Mouse (Mus musculus) embryonic stem cell, embryonic (primary cell): Measurements from ENCODE around the gene Vegfa.

Experiments
- CTCF ChIA-PET, 4 experiments: fragments of 300-600 bp in 2 of 4; fragments of 350-600 bp in 2 of 4; sonication (Branson Sonifier 250); formaldehyde crosslinking; loops; one replicate each; lab custom pipeline; 2022; ENCODE audit warnings: inconsistent platforms in 2 of 4; lab: Charles Lee
- POLR2A ChIA-PET, 4 experiments: fragments of 300-600 bp in 2 of 4; fragments of 350-600 bp in 2 of 4; sonication (Branson Sonifier 250); formaldehyde crosslinking; loops; one replicate each; lab custom pipeline; 2022; ENCODE audit warnings: antibody characterized with exemption in 4 of 4, inconsistent platforms in 1 of 4; lab: Charles Lee

The Vegfa gene

GRCm38 (mm10) chr17:46063283-46063973 lies 31.3 kb upstream of the Vegfa start:
- CTCF ChIA-PET = interaction anchor here in 3 of 4 experiments (0.6 to 2.8 kb wide), 8 partner anchors 10 to 332 kb away, joined by 3 to 10 read pairs (median 3); no protein-coding TSS in a partner anchor

GRCm38 (mm10) chr17:46060253-46060652 lies 28.1 kb upstream of the Vegfa start:
- CTCF ChIA-PET = interaction anchor here in 2 of 4 experiments (0.6 to 1.1 kb wide), 4 partner anchors 12 to 1726 kb away, joined by 3 to 4 read pairs (median 4); no protein-coding TSS in a partner anchor
- POLR2A ChIA-PET = interaction anchor here in 3 of 4 experiments (0.7 to 7.4 kb wide), 8 partner anchors 9 to 193 kb away, joined by 3 to 66 read pairs (median 4); partner anchors contain the start of gene Vegfa (in 1 of the 3)

More at GRCm38 (mm10) chr17:46063283-46063973, 31.3 kb upstream of the Vegfa start:
- POLR2A ChIA-PET = interaction anchor here (0.6 to 7.4 kb wide), 22 partner anchors 9 to 781 kb away, joined by 3 to 66 read pairs (median 3); partner anchors contain the start of gene Vegfa (in 2 of the 4)

DNA sequence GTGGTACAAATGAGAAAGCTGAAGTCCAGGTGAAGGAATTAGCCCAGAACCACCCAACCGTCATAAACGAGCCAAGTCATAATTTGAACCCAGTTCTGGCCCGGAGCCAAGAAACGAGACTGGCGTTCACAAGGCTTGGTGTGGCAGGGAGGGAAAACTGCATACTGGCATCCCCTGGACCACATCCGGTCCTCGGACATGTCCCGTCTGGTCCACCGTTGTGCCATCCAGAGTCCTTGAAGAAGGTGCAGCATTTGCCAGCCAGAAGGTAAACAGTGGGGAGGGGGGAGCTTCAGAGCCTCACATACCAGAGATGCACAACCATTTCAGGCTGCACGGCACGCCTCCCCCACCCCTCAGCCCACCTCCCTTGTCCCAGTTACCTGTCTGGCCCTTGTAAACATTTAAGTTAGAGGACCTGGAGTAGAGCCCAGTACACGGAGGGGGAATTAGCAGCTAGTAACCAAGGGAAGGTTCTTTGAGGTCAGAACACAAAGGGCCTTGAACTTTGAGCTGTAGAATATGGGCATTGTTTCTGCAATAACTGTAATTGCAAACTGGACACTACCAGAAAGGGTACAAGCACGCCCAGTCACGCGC lies 27.2 kb upstream of the Vegfa start:
- ChIA-PET POLR2A (interaction anchor here in 3 of 4 experiments (0.6 to 7.4 kb wide), 12 partner anchors 8 to 236 kb away, joined by 3 to 66 read pairs (median 3); partner anchors contain the start of genes Gtpbp2 (in 1 of the 3) and Vegfa (in 1 of the 3)), CTCF (interaction anchor here in 3 of 4 experiments (0.6 to 1.1 kb wide), 4 partner anchors 11 to 1727 kb away, joined by 3 to 4 read pairs (median 3); no protein-coding TSS in a partner anchor)

DNA sequence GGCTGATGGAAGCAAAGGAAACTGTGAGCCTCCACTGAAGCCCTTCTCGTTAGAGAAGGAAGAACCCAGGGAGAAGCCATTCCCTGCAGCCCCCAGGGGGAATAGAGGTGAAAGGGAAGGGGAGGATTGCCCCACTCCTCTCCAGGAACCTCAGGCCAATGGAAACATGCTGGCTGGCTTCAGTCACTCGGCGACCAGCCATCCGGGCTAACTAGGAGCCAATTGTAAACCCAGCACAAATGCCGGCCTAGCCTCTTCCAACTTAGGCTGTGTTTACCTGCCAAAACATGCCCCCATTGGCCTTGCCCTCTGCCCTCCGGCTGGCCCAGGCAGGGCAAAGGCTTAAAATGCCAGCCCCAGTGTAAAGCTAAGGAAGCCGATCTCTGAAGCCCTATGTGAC lies 24.1 kb upstream of the Vegfa start:
- CTCF ChIA-PET = no interaction called here
- POLR2A ChIA-PET = no interaction called here

DNA sequence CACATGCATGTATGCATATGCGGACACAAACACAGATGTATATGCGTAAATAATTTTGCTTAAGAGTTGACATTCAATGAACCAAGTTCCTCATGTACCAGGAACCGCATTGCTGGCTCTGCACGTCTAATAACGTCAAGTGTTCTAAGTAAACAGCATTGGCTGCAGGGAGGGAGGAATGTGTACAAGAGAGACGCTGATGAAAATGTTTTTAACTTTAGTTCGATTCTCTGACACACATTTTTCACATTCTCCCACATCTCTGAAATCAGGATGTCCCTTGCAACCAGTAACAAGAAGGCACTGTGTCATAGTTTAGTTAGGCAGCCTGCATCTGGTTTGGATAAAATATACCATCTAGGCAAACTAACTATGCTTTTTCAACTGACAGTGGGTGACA lies 23.6 kb upstream of the Vegfa start:
- ChIA-PET CTCF (no interaction called here), POLR2A (interaction anchor here in 2 of 4 experiments (0.6 to 0.9 kb wide), 2 partner anchors 20 to 355 kb away, joined by 3 read pairs; no protein-coding TSS in a partner anchor)

GRCm38 (mm10) chr17:46053291-46053842 lies 21.2 kb upstream of the Vegfa start:
- POLR2A ChIA-PET = interaction anchor here in 1 of 4 experiments (1.3 kb wide), 1 partner anchor 21 kb away, joined by 7 read pairs; no protein-coding TSS in a partner anchor
- CTCF ChIA-PET = interaction anchor here in 2 of 4 experiments (0.6 to 1.0 kb wide), 2 partner anchors 9 to 11 kb away, joined by 3 to 4 read pairs; no protein-coding TSS in a partner anchor

DNA sequence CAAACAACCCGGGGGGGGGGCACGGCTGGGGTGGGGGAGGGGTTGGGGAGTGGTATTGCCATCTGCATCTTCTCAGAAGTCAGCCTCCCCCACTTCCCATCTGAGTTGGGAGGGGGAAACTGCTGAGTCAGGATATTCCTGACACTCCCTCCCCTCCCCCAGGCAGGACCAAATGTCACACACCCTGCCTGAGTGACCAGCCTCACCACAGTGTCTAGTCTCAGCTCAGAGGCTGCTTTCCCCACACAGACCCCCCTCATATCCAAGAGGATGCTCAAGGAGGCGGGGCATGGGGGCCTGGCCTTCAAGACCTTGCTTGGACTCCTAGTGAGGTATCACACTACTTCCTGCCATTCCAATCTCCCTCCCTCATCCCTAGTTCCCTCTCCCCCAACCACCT lies 20.0 kb upstream of the Vegfa start:
- POLR2A ChIA-PET = interaction anchor here in 1 of 4 experiments (1.5 kb wide), 1 partner anchor 20 kb away, joined by 6 read pairs; the partner anchor contains the start of gene Vegfa
- CTCF ChIA-PET = no interaction called here

DNA sequence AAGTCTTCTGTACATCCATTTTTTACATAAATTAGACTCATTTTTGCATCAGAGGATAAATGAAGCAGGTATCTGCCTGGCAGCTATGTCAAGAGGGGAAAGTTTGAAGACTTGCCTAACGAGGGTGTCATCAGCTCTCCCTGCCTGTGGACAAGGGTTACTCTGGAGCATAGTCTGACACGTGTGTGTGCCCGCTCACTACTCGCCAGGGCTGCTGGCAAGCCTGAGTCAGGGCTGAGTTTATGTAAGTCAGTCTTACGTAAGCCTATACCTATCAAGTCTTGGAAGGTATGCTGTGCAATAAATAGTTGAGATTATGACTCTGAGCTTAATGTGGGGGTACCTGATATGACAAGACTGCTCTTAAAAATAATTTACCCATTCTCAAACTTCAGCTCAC lies 19.2 kb upstream of the Vegfa start:
- ChIA-PET POLR2A (interaction anchor here in 2 of 4 experiments (0.8 to 1.5 kb wide), 4 partner anchors 8 to 23 kb away, joined by 3 to 6 read pairs (median 4); partner anchors contain the start of gene Vegfa (in 1 of the 2)), CTCF (interaction anchor here in 1 of 4 experiments (0.9 kb wide), 1 partner anchor 18 kb away, joined by 3 read pairs; no protein-coding TSS in a partner anchor)

GRCm38 (mm10) chr17:46049567-46049966 lies 17.4 kb upstream of the Vegfa start:
- CTCF ChIA-PET = interaction anchor here in 2 of 4 experiments (0.6 kb wide), 2 partner anchors 47 to 407 kb away, joined by 3 to 10 read pairs; no protein-coding TSS in a partner anchor
- POLR2A ChIA-PET = interaction anchor here in 2 of 4 experiments (0.9 to 1.9 kb wide), 2 partner anchors 25 to 419 kb away, joined by 4 to 6 read pairs; no protein-coding TSS in a partner anchor

DNA sequence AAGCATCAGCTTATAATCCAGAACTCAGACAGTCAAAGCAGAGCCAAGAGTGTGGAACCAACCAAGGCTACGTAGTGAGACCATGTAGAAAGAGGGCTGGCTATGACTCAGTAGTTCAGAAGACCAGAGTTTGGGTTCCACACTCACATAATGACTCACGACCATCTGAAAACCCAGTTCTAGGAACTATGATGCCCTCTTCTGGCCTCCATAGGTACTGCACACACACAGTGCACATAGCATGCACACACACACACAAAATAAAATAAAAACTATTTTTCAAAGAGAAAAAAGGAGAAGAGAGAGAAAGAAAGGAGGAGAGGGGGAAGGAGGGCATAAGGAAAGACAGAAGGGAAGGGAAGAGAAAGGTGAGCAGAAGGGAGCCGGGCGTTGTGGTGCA lies 16.0 kb upstream of the Vegfa start:
- CTCF ChIA-PET = interaction anchor here in 3 of 4 experiments (0.7 to 1.4 kb wide), 5 partner anchors 9 to 317 kb away, joined by 3 to 6 read pairs (median 3); partner anchors contain the start of gene Vegfa (in 1 of the 3)

DNA sequence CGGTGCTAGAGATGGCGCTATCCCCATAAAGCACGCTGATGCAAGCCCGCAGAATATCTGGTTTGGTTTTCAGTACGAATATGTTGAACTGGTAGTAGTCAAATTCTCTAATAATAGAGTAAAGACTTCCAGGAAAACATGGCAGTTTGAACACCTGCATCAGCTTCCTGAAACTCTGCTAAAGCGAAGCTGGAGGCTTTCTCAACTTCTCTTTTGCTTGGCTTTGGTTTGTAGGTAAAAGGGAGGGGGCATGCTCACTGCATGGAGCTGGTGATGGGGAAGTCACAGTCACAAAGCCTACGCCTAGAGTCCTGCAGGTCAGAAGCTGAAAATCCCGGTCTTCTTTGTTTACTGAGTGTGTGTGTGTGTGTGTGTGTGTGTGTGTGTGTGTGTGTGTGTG lies 13.6 kb upstream of the Vegfa start:
- ChIA-PET POLR2A (interaction anchor here in 2 of 4 experiments (0.7 to 0.9 kb wide), 2 partner anchors 13 to 37 kb away, joined by 3 read pairs; partner anchors contain the start of gene Vegfa (in 1 of the 2)), CTCF (interaction anchor here in 1 of 4 experiments (0.7 to 0.9 kb wide), 2 partner anchors 28 to 459 kb away, joined by 4 to 5 read pairs; no protein-coding TSS in a partner anchor)

More for the DNA sequence above, 16.0 kb upstream of the Vegfa start:
- POLR2A ChIA-PET = interaction anchor here in 1 of 4 experiments (0.6 to 1.9 kb wide), 4 partner anchors 16 to 289 kb away, joined by 3 to 6 read pairs (median 4); partner anchors contain the start of gene Vegfa

- ChIA-PET POLR2A (interaction anchor here in 2 of 4 experiments (0.9 to 1.4 kb wide), 3 partner anchors 12 to 29 kb away, joined by 3 to 10 read pairs (median 8); partner anchors contain the start of gene Vegfa (in 2 of the 2)), CTCF (interaction anchor here in 1 of 4 experiments (3.3 kb wide), 1 partner anchor 12 kb away, joined by 15 read pairs; the partner anchor contains the start of gene Vegfa)
These were observed 12.8 kb upstream of the Vegfa start for GRCm38 (mm10) chr17:46044953-46045352.

GRCm38 (mm10) chr17:46042158-46042557 lies 10.0 kb upstream of the Vegfa start:
- POLR2A ChIA-PET = interaction anchor here in 3 of 4 experiments (0.7 to 2.7 kb wide), 12 partner anchors 9 to 331 kb away, joined by 3 to 14 read pairs (median 5); partner anchors contain the start of gene Vegfa (in 1 of the 3)

GRCm38 (mm10) chr17:46041679-46042078 lies 9.5 kb upstream of the Vegfa start:
- POLR2A ChIA-PET = interaction anchor here in 3 of 4 experiments (0.7 to 1.7 kb wide), 8 partner anchors 8 to 324 kb away, joined by 3 to 9 read pairs (median 4); partner anchors contain the start of gene Vegfa (in 1 of the 3)
- CTCF ChIA-PET = interaction anchor here in 3 of 4 experiments (0.6 to 2.8 kb wide), 7 partner anchors 9 to 127 kb away, joined by 3 to 9 read pairs (median 4); partner anchors contain the start of gene Vegfa (in 2 of the 3)

More at GRCm38 (mm10) chr17:46042158-46042557, 10.0 kb upstream of the Vegfa start:
- CTCF ChIA-PET = interaction anchor here (0.6 to 3.3 kb wide), 10 partner anchors 9 to 127 kb away, joined by 3 to 15 read pairs (median 4); partner anchors contain the start of gene Vegfa (in 3 of the 4)

DNA sequence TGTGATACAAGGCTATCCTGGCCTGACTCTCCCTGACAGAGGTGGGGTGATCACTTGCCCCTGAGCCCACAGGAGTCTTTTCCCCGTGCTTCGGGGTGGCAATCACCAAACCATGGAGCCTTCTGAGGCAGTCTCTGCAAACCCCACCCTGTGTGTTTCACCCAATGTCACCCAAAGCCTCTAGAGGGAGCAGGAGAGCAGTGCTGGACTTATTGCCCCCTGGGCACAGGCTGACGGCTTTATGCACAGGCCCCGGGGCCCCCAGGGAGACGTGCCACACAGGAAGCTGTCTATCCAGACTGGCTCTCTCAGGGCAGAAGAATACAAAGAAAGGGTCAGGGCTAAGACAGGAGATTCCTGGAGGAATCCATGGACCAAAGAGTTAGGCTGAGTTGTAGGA lies 9.1 kb upstream of the Vegfa start:
- ChIA-PET CTCF (interaction anchor here in 2 of 4 experiments (1.1 to 2.8 kb wide), 2 partner anchors 9 kb away, joined by 3 to 9 read pairs; partner anchors contain the start of gene Vegfa (in 2 of the 2)), POLR2A (interaction anchor here in 2 of 4 experiments (1.0 to 1.7 kb wide), 4 partner anchors 8 to 168 kb away, joined by 3 to 5 read pairs (median 4); no protein-coding TSS in a partner anchor)

DNA sequence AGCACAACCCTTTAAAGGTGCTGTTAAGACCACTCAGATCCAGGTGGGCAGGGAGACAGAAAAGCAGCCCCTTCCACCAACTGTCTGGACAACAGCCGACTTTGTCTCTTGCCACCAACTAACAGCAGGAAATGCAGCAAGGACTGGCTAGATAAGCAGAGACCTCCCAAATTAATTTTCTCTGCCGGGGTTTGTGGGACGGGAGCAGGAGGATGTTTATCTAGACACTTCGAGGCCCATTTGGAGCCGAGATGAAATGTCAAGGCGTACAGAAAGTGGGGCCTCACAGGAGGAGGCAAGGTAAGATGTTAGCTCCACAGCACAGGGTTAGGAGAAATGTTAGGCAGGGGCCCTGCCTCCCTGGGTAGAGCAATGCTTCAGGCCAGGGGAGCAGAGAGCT lies 8.4 kb upstream of the Vegfa start:
- POLR2A ChIA-PET = interaction anchor here in 2 of 4 experiments (0.6 to 1.5 kb wide), 4 partner anchors 23 to 78 kb away, joined by 3 to 8 read pairs (median 4); no protein-coding TSS in a partner anchor
- CTCF ChIA-PET = interaction anchor here in 2 of 4 experiments (1.1 to 2.8 kb wide), 3 partner anchors 8 to 13 kb away, joined by 3 to 11 read pairs (median 3); partner anchors contain the start of gene Vegfa (in 1 of the 2)
